Mouse (Mus musculus) CH12.LX (cell line): ENCODE results near the gene Capn1. TPM values are rescaled to one million over a fixed set of nuclear protein-coding genes. Genes with fewer than 3 reads are reported as not detected.

ENCODE experiments used
- DNase-seq: peaks from one replicate; pipeline ENCODE4 v3.0.0-alpha.2; 2013; ENCODE audit errors: extremely low read depth
- H3K27ac ChIP-seq: 2 replicates; pipeline ENCODE4 v1.5.1; 2012; ENCODE audit warnings: low read depth, mild to moderate bottlenecking, control low read depth, moderate library complexity; ENCODE audit not compliant: insufficient read depth
- H3K27me3 ChIP-seq: replicated peaks from 2 replicates; pipeline ENCODE3; 2012; ENCODE audit warnings: inconsistent platforms
- H3K36me3 ChIP-seq, 2 experiments: replicated peaks in 1 of 2; 2 replicates each; pipeline versions ENCODE3 to v1.6.1; 2012; ENCODE audit warnings: inconsistent platforms in 1 of 2, low read length in 1 of 2, mild to moderate bottlenecking in 1 of 2, mixed read lengths in 1 of 2, moderate library complexity in 1 of 2; ENCODE audit not compliant: control insufficient read depth in 1 of 2, insufficient read depth in 1 of 2
- H3K4me1 ChIP-seq, 2 experiments: 2 replicates each; pipeline ENCODE4 v1.6.1; 2012; ENCODE audit warnings: inconsistent platforms in 1 of 2, moderate library complexity in 1 of 2; ENCODE audit not compliant: insufficient read depth in 2 of 2, control insufficient read depth in 1 of 2
- H3K4me2 ChIP-seq: 2 replicates; pipeline ENCODE4 v1.6.1; 2012; ENCODE audit warnings: low read depth, mild to moderate bottlenecking, control low read depth; ENCODE audit not compliant: poor library complexity, insufficient read depth, severe bottlenecking
- H3K4me3 ChIP-seq, 3 experiments: fragments of 150-350 bp in 1 of 3; sonication (generic) in 1 of 3; replicated peaks in 1 of 3; 2 replicates each; pipeline versions ENCODE3 to v1.5.1; 2011 to 2012; ENCODE audit warnings: low read depth in 2 of 3, low read length in 2 of 3, mild to moderate bottlenecking in 2 of 3, moderate library complexity in 2 of 3, control low read depth in 1 of 3, improper control_type of control experiment in 1 of 3, inconsistent platforms in 1 of 3, mixed read lengths in 1 of 3; ENCODE audit not compliant: poor library complexity in 1 of 3
- H3K79me2 ChIP-seq: replicated peaks from 2 replicates; pipeline ENCODE4 v1.6.1; 2012; ENCODE audit warnings: mild to moderate bottlenecking, moderate library complexity; ENCODE audit not compliant: control insufficient read depth, poor library complexity, insufficient read depth, severe bottlenecking; ENCODE audit errors: extremely low read depth
- H3K9ac ChIP-seq: 2 replicates; pipeline ENCODE4 v1.6.1; 2012; ENCODE audit warnings: low read depth, mild to moderate bottlenecking, control low read depth, moderate library complexity; ENCODE audit not compliant: insufficient read depth
- H3K9me3 ChIP-seq: replicated peaks from 2 replicates; pipeline ENCODE3; 2012; ENCODE audit warnings: low read length, inconsistent platforms, mixed read lengths
- E2F4 ChIP-seq: IDR thresholded peaks from 2 replicates; pipeline ENCODE4 v1.6.1; 2011; ENCODE audit warnings: low read depth, low read length, improper control_type of control experiment; ENCODE audit not compliant: insufficient replicate concordance
- ELF1 ChIP-seq: IDR thresholded peaks from 2 replicates; pipeline ENCODE4 v1.6.1; 2014; ENCODE audit warnings: low read depth, mild to moderate bottlenecking, inconsistent platforms, low read length, improper control_type of control experiment
- ETS1 ChIP-seq: conservative IDR thresholded peaks from 2 replicates; pipeline ENCODE4 v1.6.1; 2012; ENCODE audit warnings: low read depth, mild to moderate bottlenecking, inconsistent platforms, low read length, improper control_type of control experiment, moderate library complexity
- IRF4 ChIP-seq: IDR thresholded peaks from 2 replicates; pipeline ENCODE4 v1.6.1; 2014; ENCODE audit warnings: low read depth, mild to moderate bottlenecking, inconsistent platforms, low read length, improper control_type of control experiment
- KAT2A ChIP-seq: IDR thresholded peaks from 2 replicates; pipeline ENCODE4 v1.6.1; 2012; ENCODE audit warnings: low read length, improper control_type of control experiment, inconsistent platforms; ENCODE audit not compliant: insufficient replicate concordance
- MAX ChIP-seq: IDR thresholded peaks from 2 replicates; pipeline ENCODE4 v1.6.1; 2011; ENCODE audit warnings: low read length, improper control_type of control experiment
- MXI1 ChIP-seq: IDR thresholded peaks from 2 replicates; pipeline ENCODE4 v1.6.1; 2011; ENCODE audit warnings: mild to moderate bottlenecking, low read depth, low read length, improper control_type of control experiment
- MYC ChIP-seq: IDR thresholded peaks from 2 replicates; pipeline ENCODE4 v1.6.1; 2011; ENCODE audit warnings: low read depth, mild to moderate bottlenecking, improper control_type of control experiment, low read length
- PAX5 ChIP-seq: IDR thresholded peaks from 2 replicates; pipeline ENCODE4 v1.6.1; 2012; ENCODE audit warnings: low read length, inconsistent platforms, mixed read lengths
- POLR2A ChIP-seq: IDR thresholded peaks from 2 replicates; pipeline ENCODE4 v1.6.1; 2011; ENCODE audit warnings: low read depth, mild to moderate bottlenecking, improper control_type of control experiment, low read length
- SMC3 ChIP-seq: IDR thresholded peaks from 2 replicates; pipeline ENCODE4 v1.6.1; 2011; ENCODE audit warnings: low read depth, low read length, improper control_type of control experiment
- TCF12 ChIP-seq: IDR thresholded peaks from 2 replicates; pipeline ENCODE4 v1.6.1; 2014; ENCODE audit warnings: low read depth, mild to moderate bottlenecking, inconsistent platforms, low read length, improper control_type of control experiment
- ZKSCAN1 ChIP-seq: IDR thresholded peaks from 2 replicates; pipeline ENCODE4 v1.6.1; 2012; ENCODE audit warnings: low read depth, inconsistent platforms, low read length, improper control_type of control experiment, borderline replicate concordance
- ZNF384 ChIP-seq: IDR thresholded peaks from 2 replicates; pipeline ENCODE4 v1.6.1; 2012; ENCODE audit warnings: low read depth, low read length, improper control_type of control experiment, inconsistent platforms
- dilution Hi-C: fragments of 300-500 bp; cut with MboI; formaldehyde crosslinking; loops from 2 replicates; pipeline ENCODE4 v1.14.3; 2020; ENCODE audit warnings: low sequenced_read_pairs; ENCODE audit not compliant: extremely low pct_unique_long_range_greater_than_20kb, extremely low pct_ligation_motif_present
- in situ Hi-C: fragments of 300-500 bp; cut with MboI; formaldehyde crosslinking; loops from 3 replicates; pipeline ENCODE4 v1.14.3; 2019; ENCODE audit warnings: low sequenced_read_pairs, low pct_ligation_motif_present, low pct_unique_long_range_greater_than_20kb, mixed read lengths
- polyA plus RNA-seq: library from polyadenylated mRNA; unstranded; fragments of >175 nt; gene quantifications from 2 replicates; pipeline ENCODE4 v1.2.1, GENCODE M21; 2012; ENCODE audit warnings: low read depth; ENCODE audit not compliant: insufficient read length
- total RNA-seq, 2 experiments: library from RNA; depleted of rRNA; stranded (reverse); fragments of 300-350 nt in 1 of 2; fragments of >200 nt in 1 of 2; gene quantifications; 2 replicates each; pipeline ENCODE4 v1.2.3; 2012 to 2014

The Capn1 gene
- total and polyA plus RNA-seq, 3 experiments, result 20.0 to 42.9 (median 40.2) TPM

GRCm38 (mm10) chr19:5954031-5954710, 61.5 kb downstream of the Capn1 start:
- no peak overlapping the region for H3K27ac ChIP-seq
- H3K4me3 ChIP-seq, result no peak overlapping the region
- H3K79me2 ChIP-seq, result no peaks in the 10 kb centered on the region
- dilution Hi-C loops, result no loop called here
- H3K27me3 ChIP-seq, result no peaks in the 10 kb centered on the region
- peaks cover 0 to 8% of the 10 kb centered on the region in 2 experiments; a peak in 1 of 4 replicates for H3K4me1 ChIP-seq
- peaks cover 80 to 98% of the 10 kb centered on the region in 2 experiments for H3K36me3 ChIP-seq
- no peak for TF ChIP-seq IRF4
- TF ChIP-seq ELF1, result no peak
- no peak for TF ChIP-seq TCF12
- no peak for TF ChIP-seq MXI1
- no peak for TF ChIP-seq ZNF384
- no peak for TF ChIP-seq MYC
- TF ChIP-seq POLR2A, result no peak
- TF ChIP-seq, all 38 proteins: peak for 0
- H3K4me2 ChIP-seq, result no peak overlapping the region
- no peak overlapping the region for H3K9ac ChIP-seq
- H3K9me3 ChIP-seq, result no peaks in the 10 kb centered on the region
- in situ Hi-C loops, result no loop called here
- no peak for DNase-seq

- no peak overlapping the region for H3K9ac ChIP-seq
- no peaks in the 10 kb centered on the region for H3K79me2 ChIP-seq
- no peaks in the 10 kb centered on the region for H3K9me3 ChIP-seq
- H3K4me2 ChIP-seq, result no peak overlapping the region
- no peak overlapping the region for H3K27ac ChIP-seq
- H3K27me3 ChIP-seq, result no peaks in the 10 kb centered on the region
- no peak for TF ChIP-seq IRF4
- TF ChIP-seq ZNF384, result no peak
- TF ChIP-seq E2F4, result no peak
- TF ChIP-seq KAT2A, result no peak
- TF ChIP-seq MAX, result no peak
- TF ChIP-seq ZKSCAN1, result no peak
- TF ChIP-seq SMC3, result no peak
- no peak for TF ChIP-seq ETS1
- TF ChIP-seq PAX5, result no peak
- in situ Hi-C loops, result no loop called here
- peaks cover 77 to 99% of the 10 kb centered on the region in 2 experiments for H3K36me3 ChIP-seq
- dilution Hi-C loops, result no loop called here
- no peak for DNase-seq
- H3K4me1 ChIP-seq, result peaks cover 0 to 8% of the 10 kb centered on the region in 2 experiments; a peak in 1 of 4 replicates
- H3K4me3 ChIP-seq, result no peak overlapping the region
Observed at GRCm38 (mm10) chr19:5953201-5953770, 62.4 kb downstream of the Capn1 start.
